Mouse (Mus musculus) hematopoietic multipotent progenitor cell, adult 10-12 weeks (in vitro differentiated cells): ENCODE data around the gene Dner. TPM values are rescaled to one million over a fixed set of nuclear protein-coding genes. Genes with fewer than 3 reads are reported as not detected.

Experiments
- polyA plus RNA-seq: library from polyadenylated mRNA; stranded (reverse); fragments of >175 nt; gene quantifications from 2 replicates; pipeline ENCODE4 v1.2.3, GENCODE M21; 2012; ENCODE audit warnings: low replicate concordance

Gene Dner
- not detected in 2 replicates for polyA plus RNA-seq

DNA sequence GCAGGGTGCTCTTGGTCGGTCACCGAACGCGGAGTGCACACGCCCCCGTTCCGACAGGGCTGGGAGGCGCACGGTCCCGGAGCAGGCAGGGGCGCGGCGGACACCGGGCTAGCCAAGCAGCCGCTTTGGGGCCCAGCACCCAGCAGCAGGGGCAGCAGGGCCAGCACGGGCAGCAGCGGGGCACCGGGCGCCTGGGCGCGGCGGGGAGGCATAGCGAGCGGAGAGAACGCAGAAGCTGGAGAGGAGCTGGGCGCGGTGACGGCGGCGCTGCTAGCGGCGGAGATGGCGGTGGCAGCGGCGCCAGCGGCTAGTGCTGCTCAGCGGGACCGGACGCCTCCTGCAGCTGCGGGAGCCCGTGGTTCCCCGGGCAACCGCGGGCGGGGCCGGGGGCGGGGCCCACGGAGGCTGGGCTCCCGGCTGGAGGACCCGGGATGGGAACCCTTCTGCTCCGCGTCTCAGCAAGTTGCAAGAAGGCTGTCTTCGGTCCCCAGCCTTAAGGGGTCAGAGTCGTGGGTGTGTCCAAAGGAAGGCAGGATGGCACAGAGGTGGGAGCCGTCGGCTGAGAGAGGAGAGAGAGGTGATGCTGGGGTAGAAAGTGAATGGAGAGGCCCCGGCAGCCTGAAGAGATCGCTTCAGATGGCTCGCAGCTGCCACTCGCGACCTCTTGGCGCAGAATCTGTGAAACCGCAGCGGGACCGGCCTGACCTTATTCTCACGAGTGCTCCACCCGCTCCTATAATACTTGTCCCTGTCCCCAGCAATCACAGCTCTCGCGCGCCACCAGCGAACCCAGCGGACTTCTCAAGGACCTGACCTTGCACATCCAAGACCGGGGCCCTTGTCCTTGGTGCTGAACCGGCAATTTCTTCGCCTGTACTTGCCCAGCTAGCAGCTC, at the start of gene Dner:
Dner (minus strand) TSS at position 705 of the 895 bp plus-strand sequence.

GRCm38 (mm10) chr1:84363967-84364366, 332.1 kb downstream of the Dner start, which contains the start of gene Pid1:
TSS of gene Pid1 (minus strand) at chr1:84364180.

Other genes with a start within 250 kb of the Dner start
- gene Fbxo36, start 143.6 kb upstream of the Dner start, polyA plus RNA-seq, result 0.13 and 0.16 TPM in 2 replicates
- gene Trip12, start 144.3 kb upstream of the Dner start, polyA plus RNA-seq, result 36.5 and 47.0 TPM in 2 replicates
- gene Slc16a14, start 238.9 kb upstream of the Dner start, polyA plus RNA-seq, result 0.04 and 0.41 TPM in 2 replicates